Mouse (Mus musculus): Measurements from ENCODE around the gene Yy1. TPM values are rescaled to one million over a fixed set of nuclear protein-coding genes. Genes with fewer than 3 reads are reported as not detected.
"Not testable (repeated sequence)": the region's sequence is repeated elsewhere in the genome, so short reads cannot be mapped to it uniquely, and the experiment has no call there.

Yy1 gene
- polyA plus RNA-seq, 1 experiment from 2014 or later: 17.6 TPM

DNA sequence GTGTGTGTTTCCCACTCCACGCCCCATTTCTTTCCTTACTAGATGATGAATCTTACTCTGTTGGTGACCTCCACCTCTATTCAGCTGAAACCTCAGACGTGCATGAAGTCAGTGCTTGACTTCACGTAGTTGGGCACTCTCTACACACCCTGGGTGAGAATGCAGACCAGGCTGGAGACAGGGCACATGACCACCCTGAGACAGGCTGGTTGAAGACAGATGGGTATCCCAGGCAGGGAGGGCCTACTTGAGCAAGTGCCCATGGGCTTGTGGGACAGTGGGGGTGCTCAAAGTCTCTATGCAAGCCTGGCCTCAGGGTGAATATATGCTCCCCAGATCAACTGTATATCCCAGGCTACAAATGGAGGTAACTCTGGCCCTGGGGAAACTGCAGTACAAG is 41.6 kb downstream of the Yy1 start:
- Histone ChIP-seq H3K27me3 (ENCODE audit: control insufficient read depth, insufficient read depth, low read length) (no peaks in the 10 kb centered on the region), H3K9me3 (ENCODE audit: control insufficient read depth, low read length) (no peaks in the 10 kb centered on the region), H3K36me3 (ENCODE audit: control insufficient read depth, insufficient read depth, low read length) (no peaks in the 10 kb centered on the region), H3K27ac (ENCODE audit: low read depth, low read length) (no peak overlapping the region), H3K4me1 (ENCODE audit: control insufficient read depth, insufficient read depth, low read length) (peaks cover 30% of the 10 kb centered on the region), H3K9ac (ENCODE audit: low read length) (no peak overlapping the region), H3K4me2 (ENCODE audit: low read depth) (no peak overlapping the region), H3K4me3 (ENCODE audit: low read depth, low read length) (no peak overlapping the region)
- no peak for ATAC-seq (ENCODE audit: insufficient read depth, low FRiP score, low TSS enrichment)
- WGBS: 90% methylated on average over 3 of the region's 3 CpGs
- no peak for DNase-seq (ENCODE audit: low spot score)

DNA sequence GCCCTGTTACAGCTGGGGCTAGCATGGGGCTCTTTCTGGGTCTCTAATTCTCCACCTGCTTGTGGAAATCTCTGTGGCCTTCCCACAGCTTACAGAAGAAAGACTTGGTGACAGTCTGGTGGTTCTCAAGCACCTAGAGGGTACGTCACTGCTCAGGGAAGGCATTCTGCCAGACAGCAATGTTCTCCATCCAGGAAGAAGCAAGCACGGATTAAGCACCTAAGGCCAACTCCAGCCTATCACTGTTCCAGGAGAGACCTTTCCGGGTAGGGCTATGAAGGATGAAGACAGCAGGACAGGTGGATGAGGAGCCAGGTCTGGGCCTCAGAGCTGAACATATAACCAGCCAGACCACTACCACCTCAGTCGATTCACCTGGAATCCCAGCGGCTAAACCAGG is 42.0 kb downstream of the Yy1 start:
- Histone ChIP-seq H3K4me2 (ENCODE audit: low read depth) (peak overlapping the region; percentile 71), H3K27ac (ENCODE audit: low read depth, low read length) (no peak overlapping the region), H3K4me3 (ENCODE audit: low read depth, low read length) (peak overlapping the region; percentile 55; the same call in 1 of the 2 replicates), H3K9me3 (ENCODE audit: control insufficient read depth, low read length) (no peaks in the 10 kb centered on the region), H3K27me3 (ENCODE audit: control insufficient read depth, insufficient read depth, low read length) (no peaks in the 10 kb centered on the region), H3K4me1 (ENCODE audit: control insufficient read depth, insufficient read depth, low read length) (peaks cover 30% of the 10 kb centered on the region), H3K9ac (ENCODE audit: low read length) (no peak overlapping the region), H3K36me3 (ENCODE audit: control insufficient read depth, insufficient read depth, low read length) (no peaks in the 10 kb centered on the region)
- ATAC-seq (ENCODE audit: insufficient read depth, low FRiP score, low TSS enrichment) (no peak), DNase-seq (ENCODE audit: low spot score) (no peak)
- 49% methylated on average over 5 of the region's 5 CpGs for WGBS

DNA sequence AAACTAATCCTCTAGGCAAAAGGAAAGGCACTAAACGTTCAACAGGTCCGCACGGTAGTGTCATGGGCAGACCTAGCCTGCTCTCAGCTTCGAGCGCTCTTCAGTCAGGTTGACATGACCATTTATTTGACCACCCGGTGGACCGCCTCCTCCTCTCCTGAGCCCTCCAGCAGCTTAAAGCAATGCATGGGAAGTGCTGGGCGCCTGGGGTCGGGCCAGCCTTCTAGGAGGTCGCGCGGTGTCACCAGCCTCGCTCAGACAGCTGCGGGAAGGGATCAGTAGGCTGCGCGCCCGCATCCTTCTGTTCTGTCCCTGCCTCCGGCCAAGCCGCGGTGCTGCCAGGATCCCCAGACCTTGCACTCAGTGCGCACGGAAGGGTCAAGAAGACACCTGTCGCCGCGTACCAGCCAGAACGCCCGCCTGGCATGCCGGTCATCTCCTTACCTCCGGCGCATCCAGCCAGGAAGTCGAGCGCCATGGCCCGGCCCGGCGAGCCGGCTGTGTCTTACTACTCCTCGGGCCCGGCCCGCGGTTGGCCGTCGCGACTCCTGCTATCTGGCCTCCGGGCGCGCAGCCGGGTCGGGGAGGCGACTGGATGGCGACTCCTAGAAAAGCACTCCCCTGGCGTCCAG is 42.6 kb downstream of the Yy1 start:
- H3K4me2 ChIP-seq (ENCODE audit: low read depth): peak overlapping the region; percentile 71
- no peaks in the 10 kb centered on the region for H3K36me3 ChIP-seq (ENCODE audit: control insufficient read depth, insufficient read depth, low read length)
- DNase-seq (ENCODE audit: low spot score): peak; percentile 36
- peak overlapping the region; percentile 55 for H3K4me3 ChIP-seq (ENCODE audit: low read depth, low read length)
- H3K4me1 ChIP-seq (ENCODE audit: control insufficient read depth, insufficient read depth, low read length): peaks cover 30% of the 10 kb centered on the region
- H3K27ac ChIP-seq (ENCODE audit: low read depth, low read length): no peak overlapping the region
- peak; percentile 28; the same call in 1 of the 2 replicates for ATAC-seq (ENCODE audit: insufficient read depth, low FRiP score, low TSS enrichment)
- WGBS: 1% methylated on average over 51 of the region's 51 CpGs
- no peaks in the 10 kb centered on the region for H3K9me3 ChIP-seq (ENCODE audit: control insufficient read depth, low read length)
- H3K27me3 ChIP-seq (ENCODE audit: control insufficient read depth, insufficient read depth, low read length): no peaks in the 10 kb centered on the region
- peak overlapping the region; percentile 32 for H3K9ac ChIP-seq (ENCODE audit: low read length)

DNA sequence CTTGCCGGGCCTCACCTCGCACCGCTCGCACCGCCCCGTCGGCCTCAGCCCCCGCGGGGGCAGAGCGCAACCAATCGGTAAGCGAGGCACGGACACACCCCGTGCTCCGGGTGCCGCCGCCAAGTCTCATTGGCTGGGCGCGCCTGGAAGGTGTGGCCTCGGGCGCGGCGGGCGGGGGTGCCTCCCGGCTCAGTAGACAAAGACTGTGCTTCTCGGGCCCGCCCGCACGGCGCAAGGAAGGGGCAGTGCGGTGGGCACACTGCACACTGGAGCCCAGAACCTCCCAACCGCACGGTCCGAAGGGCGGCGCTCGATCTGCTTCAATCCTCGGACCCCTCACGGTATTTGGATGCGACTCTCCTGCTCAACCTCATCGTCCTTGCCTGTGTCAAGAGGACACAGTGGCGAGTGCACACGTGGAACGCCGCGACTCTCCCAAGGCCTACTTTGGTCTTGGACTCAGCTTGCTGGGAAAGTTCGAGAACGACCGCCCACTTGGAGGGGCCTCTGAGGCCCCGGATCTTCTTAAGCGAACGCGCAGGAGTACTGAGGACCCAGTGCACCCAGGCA is 43.2 kb downstream of the Yy1 start, which contains the start of the genes Slc25a29 and Slc25a47:
Slc25a29 (minus strand) TSS at position 44 of the 570 bp plus-strand sequence.
Slc25a47 (plus strand) TSS at position 207 of the 570 bp plus-strand sequence.
- peaks cover 30% of the 10 kb centered on the region for H3K4me1 ChIP-seq (ENCODE audit: control insufficient read depth, insufficient read depth, low read length)
- peak within 1 kb of the TSS; percentile 83 for H3K27ac ChIP-seq (ENCODE audit: low read depth, low read length)
- H3K36me3 ChIP-seq (ENCODE audit: control insufficient read depth, insufficient read depth, low read length): no peaks in the 10 kb centered on the region; the same call in 1 of the 2 replicates
- ATAC-seq (ENCODE audit: insufficient read depth, low FRiP score, low TSS enrichment) (peak; percentile 99), DNase-seq (ENCODE audit: low spot score) (peak; percentile 98)
- H3K9me3 ChIP-seq (ENCODE audit: control insufficient read depth, low read length): no peaks in the 10 kb centered on the region
- no peaks in the 10 kb centered on the region for H3K27me3 ChIP-seq (ENCODE audit: control insufficient read depth, insufficient read depth, low read length)
- peak within 1 kb of the TSS; percentile 71 for H3K4me2 ChIP-seq (ENCODE audit: low read depth)
- H3K9ac ChIP-seq (ENCODE audit: low read length): peak within 1 kb of the TSS; percentile 80
- peak within 1 kb of the TSS; percentile 55 for H3K4me3 ChIP-seq (ENCODE audit: low read depth, low read length)
- WGBS: under 1% methylated on average over 53 of the region's 53 CpGs

DNA sequence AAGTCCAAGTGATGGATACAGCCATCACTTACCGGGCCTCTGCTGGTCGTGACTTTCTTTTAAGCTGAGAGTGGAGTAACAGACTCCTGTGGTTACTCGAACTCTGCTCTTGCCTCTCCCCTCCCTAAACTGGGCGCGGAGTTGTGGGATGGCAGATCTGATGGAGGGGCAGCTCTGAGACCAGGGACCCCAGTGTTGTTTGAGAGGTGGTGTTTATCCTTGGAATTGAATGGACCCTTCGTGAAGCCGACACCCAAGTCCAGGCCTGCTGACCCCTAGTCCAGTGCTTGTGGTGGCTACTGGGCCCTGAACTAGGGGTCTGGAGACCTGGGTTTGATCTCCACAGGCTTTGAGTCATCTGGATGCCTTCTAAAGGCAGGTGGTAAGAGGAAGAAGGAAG is 43.9 kb downstream of the Yy1 start:
- Histone ChIP-seq H3K27ac (ENCODE audit: low read depth, low read length) (no peak overlapping the region), H3K27me3 (ENCODE audit: control insufficient read depth, insufficient read depth, low read length) (no peaks in the 10 kb centered on the region), H3K4me3 (ENCODE audit: low read depth, low read length) (peak overlapping the region; percentile 55), H3K9ac (ENCODE audit: low read length) (peak overlapping the region; percentile 80), H3K36me3 (ENCODE audit: control insufficient read depth, insufficient read depth, low read length) (peaks cover under 1% of the 10 kb centered on the region), H3K4me1 (ENCODE audit: control insufficient read depth, insufficient read depth, low read length) (peaks cover 30% of the 10 kb centered on the region), H3K4me2 (ENCODE audit: low read depth) (peak overlapping the region; percentile 71), H3K9me3 (ENCODE audit: control insufficient read depth, low read length) (no peaks in the 10 kb centered on the region)
- peak; percentile 37 for DNase-seq (ENCODE audit: low spot score)
- 59% methylated on average over 7 of the region's 7 CpGs for WGBS
- no peak for ATAC-seq (ENCODE audit: insufficient read depth, low FRiP score, low TSS enrichment)

DNA sequence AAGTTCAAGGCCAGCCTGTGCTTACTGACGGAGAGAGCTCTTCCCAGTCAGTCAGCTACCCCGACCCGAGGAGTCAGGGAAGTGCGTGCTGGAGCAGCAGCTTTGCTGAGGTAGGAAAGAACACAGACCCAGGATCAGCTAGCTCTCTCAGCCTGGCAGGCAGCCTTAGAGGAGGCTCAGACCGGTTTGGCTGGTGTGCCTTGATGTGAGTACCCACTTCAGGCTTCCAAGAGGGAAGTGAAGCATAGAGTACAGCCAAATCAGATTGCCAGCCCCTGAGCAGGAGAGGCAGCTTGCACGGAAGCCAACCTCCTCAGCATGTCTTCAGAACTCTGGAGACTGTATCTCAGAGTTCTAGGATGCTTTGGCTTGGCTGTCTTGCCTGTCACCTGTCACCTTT is 48.4 kb downstream of the Yy1 start:
- WGBS: 93% methylated on average over 6 of the region's 6 CpGs
- peaks cover 10% of the 10 kb centered on the region for H3K36me3 ChIP-seq (ENCODE audit: control insufficient read depth, insufficient read depth, low read length)

DNA sequence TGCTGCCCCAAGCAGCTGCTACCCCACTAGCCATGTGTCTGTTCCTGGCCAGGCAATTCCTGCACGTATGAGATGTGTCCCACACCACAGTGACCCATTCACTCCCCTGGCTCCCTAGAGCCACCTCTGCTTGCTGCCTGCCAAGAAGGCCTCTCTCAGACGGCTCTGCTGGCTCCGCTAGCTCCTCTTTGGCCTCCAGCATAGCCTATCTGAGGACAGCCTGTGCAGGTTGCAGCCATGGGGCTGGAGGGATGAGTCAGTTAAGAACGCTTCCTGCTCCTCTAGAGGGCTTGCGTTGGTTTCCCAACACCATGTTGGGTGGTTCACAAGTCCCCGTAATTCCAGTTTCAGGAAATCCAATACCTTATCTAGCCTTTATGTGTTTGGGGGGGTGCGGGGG is 49.9 kb downstream of the Yy1 start:
- Histone ChIP-seq H3K27me3 (ENCODE audit: control insufficient read depth, insufficient read depth, low read length) (no peaks in the 10 kb centered on the region), H3K4me3 (ENCODE audit: low read depth, low read length) (no peak overlapping the region), H3K9ac (ENCODE audit: low read length) (no peak overlapping the region), H3K36me3 (ENCODE audit: control insufficient read depth, insufficient read depth, low read length) (peaks cover 10% of the 10 kb centered on the region), H3K4me1 (ENCODE audit: control insufficient read depth, insufficient read depth, low read length) (peaks cover 6% of the 10 kb centered on the region), H3K4me2 (ENCODE audit: low read depth) (no peak overlapping the region), H3K27ac (ENCODE audit: low read depth, low read length) (no peak overlapping the region), H3K9me3 (ENCODE audit: control insufficient read depth, low read length) (no peaks in the 10 kb centered on the region)
- ATAC-seq (ENCODE audit: insufficient read depth, low FRiP score, low TSS enrichment) (no peak), DNase-seq (ENCODE audit: low spot score) (no peak)
- 92% methylated on average over 7 of the region's 7 CpGs for WGBS

More for the DNA sequence above, 48.4 kb downstream of the Yy1 start:
- Histone ChIP-seq H3K27ac (ENCODE audit: low read depth, low read length) (no peak overlapping the region), H3K9me3 (ENCODE audit: control insufficient read depth, low read length) (no peaks in the 10 kb centered on the region), H3K4me3 (ENCODE audit: low read depth, low read length) (no peak overlapping the region), H3K4me1 (ENCODE audit: control insufficient read depth, insufficient read depth, low read length) (peaks cover 19% of the 10 kb centered on the region), H3K27me3 (ENCODE audit: control insufficient read depth, insufficient read depth, low read length) (no peaks in the 10 kb centered on the region), H3K4me2 (ENCODE audit: low read depth) (no peak overlapping the region), H3K9ac (ENCODE audit: low read length) (no peak overlapping the region)
- no peak for DNase-seq (ENCODE audit: low spot score)
- no peak for ATAC-seq (ENCODE audit: insufficient read depth, low FRiP score, low TSS enrichment)

DNA sequence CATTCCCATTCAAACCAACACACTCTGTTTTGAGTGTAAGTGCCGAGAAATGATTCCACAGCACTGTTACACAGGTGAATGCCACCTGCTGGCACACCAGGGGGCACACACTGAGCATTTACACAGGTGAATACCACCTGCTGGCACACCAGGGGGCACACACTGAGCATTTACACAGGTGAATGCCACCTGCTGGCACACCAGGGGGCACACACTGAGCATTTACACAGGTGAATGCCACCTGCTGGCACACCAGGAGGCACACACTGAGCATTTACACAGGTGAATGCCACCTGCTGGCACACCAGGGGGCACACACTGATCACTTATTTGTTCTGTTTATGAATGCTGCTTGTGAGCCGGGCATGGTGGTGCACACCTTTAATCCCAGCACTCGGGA is 55.3 kb downstream of the Yy1 start:
- not testable (repeated sequence) for H3K27me3 ChIP-seq (ENCODE audit: control insufficient read depth, insufficient read depth, low read length); H3K4me1 ChIP-seq (ENCODE audit: control insufficient read depth, insufficient read depth, low read length); DNase-seq (ENCODE audit: low spot score); H3K9ac ChIP-seq (ENCODE audit: low read length); H3K27ac ChIP-seq (ENCODE audit: low read depth, low read length); H3K9me3 ChIP-seq (ENCODE audit: control insufficient read depth, low read length); H3K4me3 ChIP-seq (ENCODE audit: low read depth, low read length); ATAC-seq (ENCODE audit: insufficient read depth, low FRiP score, low TSS enrichment); H3K4me2 ChIP-seq (ENCODE audit: low read depth); H3K36me3 ChIP-seq (ENCODE audit: control insufficient read depth, insufficient read depth, low read length)
- 91% methylated on average over 3 of the region's 3 CpGs for WGBS
